Mouse (Mus musculus) liver, embryonic 14 days (tissue): ENCODE measurements around the gene Ckap5. TPM values are rescaled to one million over a fixed set of nuclear protein-coding genes. Genes with fewer than 3 reads are reported as not detected.

Source experiments
- polyA plus RNA-seq: library from polyadenylated mRNA; depleted of rRNA; stranded (reverse); fragments of >200 nt; gene quantifications from 2 replicates; pipeline ENCODE4 v1.2.3, GENCODE M21; 2012; rRNA removed

The Ckap5 gene
- 20.3 and 23.6 TPM in 2 replicates for polyA plus RNA-seq

DNA sequence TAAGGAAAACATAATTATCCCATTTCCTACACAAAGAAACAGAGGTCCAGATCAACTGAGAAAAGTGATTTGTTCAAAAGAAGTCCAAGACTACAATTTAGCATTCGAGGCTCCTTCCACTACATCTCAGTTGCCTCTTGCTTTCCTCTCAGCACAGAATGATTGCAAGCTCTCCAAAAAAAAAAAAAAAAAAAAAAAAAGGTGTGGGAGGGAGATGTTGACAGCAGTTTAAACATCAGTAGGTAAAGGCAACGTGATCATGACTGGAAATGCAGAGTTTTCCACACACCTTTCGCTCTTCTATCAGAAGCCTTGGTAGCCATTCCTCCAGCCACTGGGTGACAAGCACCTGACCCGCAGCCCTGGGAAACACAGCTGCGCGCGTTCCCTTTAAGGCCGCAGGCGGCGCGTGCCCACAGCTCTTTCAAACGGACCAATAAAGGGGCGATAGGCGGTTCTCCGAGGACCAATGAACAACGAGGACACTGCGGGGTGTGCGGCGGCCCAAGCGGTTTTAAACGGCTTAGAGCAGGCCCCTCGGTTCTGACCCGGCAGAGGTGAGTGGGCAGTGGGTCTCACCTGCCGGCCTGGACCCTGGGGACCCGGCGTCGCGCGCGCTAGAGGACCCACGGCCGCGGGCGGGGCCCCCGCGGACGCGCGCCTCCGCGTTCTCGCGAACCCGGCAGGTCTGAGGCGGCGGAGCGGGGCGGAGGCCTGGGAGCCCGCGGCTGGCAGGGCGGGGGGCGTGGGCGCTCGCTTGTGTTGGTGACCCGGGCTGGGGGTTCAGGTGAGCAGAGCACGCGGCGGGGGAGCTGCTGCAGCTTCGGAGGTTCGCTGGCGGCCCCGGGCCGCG lies at the start of gene Ckap5:
Ckap5 (plus strand) TSS at position 469 of the 853 bp plus-strand sequence.

DNA sequence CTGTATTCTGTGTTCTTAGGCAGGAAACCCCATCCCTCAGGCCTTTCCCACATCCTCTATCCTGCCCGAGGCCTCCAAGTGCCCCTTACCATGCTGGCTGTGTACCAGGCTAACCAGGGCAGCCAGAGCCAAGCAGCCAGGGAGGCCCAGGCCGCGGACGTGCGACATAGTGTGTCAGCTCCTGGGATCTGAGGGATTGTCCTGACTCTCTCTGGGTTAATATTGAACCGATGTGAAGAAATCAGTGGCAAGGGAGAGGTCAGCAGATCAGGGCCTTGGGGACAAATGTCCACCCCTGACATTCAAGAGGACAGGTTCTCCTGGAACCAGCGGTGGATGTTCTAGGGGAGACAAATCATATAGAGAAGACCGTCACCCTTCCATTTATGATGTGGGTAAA lies 109.7 kb downstream of the Ckap5 start, which contains the start of gene F2:
F2 (minus strand) TSS at position 186 of the 400 bp plus-strand sequence.

DNA sequence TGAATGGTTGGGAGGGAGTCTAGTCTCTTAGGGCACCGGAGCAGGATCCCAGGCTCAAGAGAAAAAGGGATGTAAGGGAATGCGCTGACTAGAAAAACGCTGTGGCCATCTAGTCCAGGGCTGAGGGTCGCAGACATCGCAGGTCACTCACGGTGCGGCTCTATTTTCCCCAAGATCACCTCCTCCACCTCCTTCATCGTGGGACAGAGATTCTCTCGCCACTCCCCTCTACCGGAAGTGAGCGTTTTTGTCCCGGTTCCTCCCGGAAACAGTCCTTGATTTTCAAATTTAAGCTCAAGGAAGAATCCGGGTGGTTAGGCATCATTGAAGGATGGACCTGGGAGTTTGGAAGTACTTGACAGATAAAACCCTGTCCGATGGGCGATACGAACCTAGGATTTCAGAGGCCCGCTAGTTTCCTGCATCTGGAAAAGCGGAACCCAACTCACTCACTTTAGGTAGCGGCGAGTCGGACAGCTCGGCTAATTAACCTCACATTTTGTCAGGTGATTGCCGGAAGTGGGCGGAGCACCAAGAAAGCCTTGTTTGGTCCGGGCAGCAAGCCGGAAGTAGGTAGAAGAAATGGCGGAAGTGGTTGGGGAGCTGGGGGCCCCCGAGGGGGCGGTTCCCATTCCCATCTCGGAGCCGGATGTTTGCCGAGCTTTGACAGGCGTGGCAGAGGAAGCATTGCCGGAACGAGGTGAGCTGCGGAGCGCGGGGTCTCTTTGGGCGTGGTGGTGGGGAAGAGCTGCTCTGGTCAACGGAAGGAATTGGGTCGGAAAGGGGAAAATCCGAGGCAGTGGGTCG lies 123.2 kb downstream of the Ckap5 start, which contains the start of the genes Zfp408 and Arhgap1:
Zfp408 (minus strand) TSS at position 239 of the 807 bp plus-strand sequence.
Arhgap1 (plus strand) TSS at position 308 of the 807 bp plus-strand sequence.

Other genes starting within 250 kb of the Ckap5 start
- 1.8 TPM in 2 replicates for gene 1110051M20Rik, start 82.1 kb upstream of the Ckap5 start, polyA plus RNA-seq
- gene Lrp4, start 69.3 kb upstream of the Ckap5 start, polyA plus RNA-seq, result 0.60 and 0.76 TPM in 2 replicates
- gene F2, start 109.7 kb downstream of the Ckap5 start, polyA plus RNA-seq, result 180 and 197 TPM in 2 replicates
- gene Zfp408, start 123.0 kb downstream of the Ckap5 start, polyA plus RNA-seq, result 5.3 and 5.4 TPM in 2 replicates
- gene Arhgap1, start 123.1 kb downstream of the Ckap5 start, polyA plus RNA-seq, result 20.5 and 26.1 TPM in 2 replicates
- 7.2 and 7.9 TPM in 2 replicates for gene Atg13, start 183.8 kb downstream of the Ckap5 start, polyA plus RNA-seq
- gene Harbi1, start 184.1 kb downstream of the Ckap5 start, polyA plus RNA-seq, result 2.4 and 2.7 TPM in 2 replicates
- gene Ambra1, start 203.4 kb downstream of the Ckap5 start, polyA plus RNA-seq, result 3.4 and 4.0 TPM in 2 replicates